Mouse (Mus musculus) cerebellum, adult 2 months (tissue): ENCODE results near the gene Gm45213.

Experiments used
- CTCF ChIP-seq: fragments of 200-500 bp; IDR thresholded peaks from 2 replicates; pipeline ENCODE4 v1.5.1; 2011; ENCODE audit warnings: low read depth, mild to moderate bottlenecking, control low read depth, low read length, moderate library complexity, borderline replicate concordance; ENCODE audit not compliant: insufficient read depth
- POLR2A ChIP-seq: fragments of 200-500 bp; IDR thresholded peaks from 2 replicates; pipeline ENCODE4 v1.6.1; 2011; ENCODE audit warnings: low read length, control low read depth, borderline replicate concordance; ENCODE audit not compliant: insufficient read depth

GRCm38 (mm10) chr7:66008161-66008891 lies 35.1 kb upstream of the Gm45213 start:
- TF ChIP-seq POLR2A (peak; percentile 24; the same call in 1 of the 2 replicates), CTCF (no peak)
